Mouse (Mus musculus) bone marrow, adult 2 months (tissue): Measurements from ENCODE around the gene E130116L18Rik.

Experiments used
- CTCF ChIP-seq: fragments of 200-500 bp; IDR thresholded peaks from 2 replicates; pipeline ENCODE4 v1.5.1; 2011; ENCODE audit warnings: low read length, control low read depth; ENCODE audit not compliant: control insufficient read depth, insufficient read depth
- POLR2A ChIP-seq: fragments of 200-500 bp; IDR thresholded peaks from 2 replicates; pipeline ENCODE4 v1.6.1; 2011; ENCODE audit warnings: low read depth, mild to moderate bottlenecking, control low read depth, low read length, borderline replicate concordance; ENCODE audit not compliant: control insufficient read depth

DNA sequence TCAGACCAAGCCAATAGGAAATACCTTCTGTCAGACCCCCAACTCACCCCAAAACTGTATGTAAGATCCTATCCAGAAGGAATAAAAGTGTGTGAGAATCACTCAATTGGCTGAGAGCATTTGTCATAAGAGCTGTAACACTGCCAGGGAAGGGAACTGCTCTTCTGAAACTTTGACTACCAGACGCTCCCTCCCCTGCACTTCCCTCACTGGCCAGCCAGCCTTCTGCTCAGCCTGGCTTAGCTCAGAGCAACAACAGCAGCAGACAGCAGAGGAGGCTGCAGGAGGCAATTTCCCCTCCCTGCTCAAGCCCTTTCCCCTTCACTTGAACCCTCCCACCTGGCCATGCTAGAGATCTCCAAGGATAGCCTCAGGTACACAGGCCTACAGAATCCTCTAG lies 11.1 kb downstream of the E130116L18Rik start:
- TF ChIP-seq POLR2A (no peak), CTCF (no peak)
